ENCODE assay signal across 21 mouse cellular contexts in the genomic region with DNA sequence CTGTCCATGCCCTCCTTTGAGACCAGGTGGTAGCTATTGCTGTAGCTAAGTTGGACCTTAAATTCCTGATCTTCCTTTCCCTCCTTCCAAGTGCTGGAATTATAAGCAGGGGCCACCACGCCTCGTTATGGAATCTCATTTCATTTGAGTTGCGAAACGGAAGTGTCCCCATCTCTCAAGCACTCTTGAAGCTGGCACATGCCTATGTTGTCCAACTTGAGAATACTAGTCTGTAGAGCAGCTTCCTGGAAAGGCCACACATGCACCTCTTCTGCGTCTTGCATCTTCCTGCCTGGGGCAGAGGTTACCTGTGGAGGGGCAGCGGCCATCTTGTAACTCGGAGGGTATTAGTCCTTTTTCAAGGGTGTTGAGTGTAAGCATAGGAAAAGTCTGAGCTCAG. TPM values are rescaled to one million over a fixed set of nuclear protein-coding genes. Genes with fewer than 3 reads are reported as not detected.
"Had no signal": no experiment of that assay in that cellular context is flagged by ENCODE, and none has a peak within 500 bp of the region (broad histone marks: within the 10 kb centered on the region; RNA-seq: fewer than 3 reads in every experiment).

No protein-coding gene starts in this region.

- H3K36me3 ChIP-seq: intestine, embryonic 15.5 days; limb, embryonic 10.5 days; limb, embryonic 13.5 days; liver, embryonic 12.5 days; liver, embryonic 15.5 days; stomach, embryonic 15.5 days had no signal

- DNase-seq: kidney, adult 18-20 months; kidney, adult 9 months; kidney, postnatal 14 days; kidney, postnatal 4 days; layer of hippocampus, adult 9-11 months; liver; midbrain, embryonic 14.5 days; right cerebral cortex, postnatal 14 days; right cerebral cortex, postnatal 4 days; thymus, postnatal 25 days had no signal

- H3K27me3 ChIP-seq: intestine, embryonic 15.5 days; limb, embryonic 13.5 days; stomach, embryonic 15.5 days had no signal

- ATAC-seq: intestine, embryonic 15.5 days; liver, embryonic 12.5 days had no signal

- H3K4me3 ChIP-seq: intestine, embryonic 15.5 days; layer of hippocampus, adult 2 months; limb, embryonic 10.5 days; limb, embryonic 13.5 days; liver, embryonic 12.5 days; liver, embryonic 15.5 days; stomach, embryonic 15.5 days had no signal

- H3K9me3 ChIP-seq: intestine, embryonic 15.5 days; limb, embryonic 10.5 days; limb, embryonic 13.5 days; liver, embryonic 12.5 days; liver, embryonic 15.5 days; stomach, embryonic 15.5 days had no signal

- H3K4me2 ChIP-seq: intestine, embryonic 15.5 days; limb, embryonic 13.5 days; liver, embryonic 12.5 days; liver, embryonic 15.5 days; stomach, embryonic 15.5 days had no signal

- H3K27ac ChIP-seq: intestine, embryonic 15.5 days; layer of hippocampus, adult 2 months; limb, embryonic 10.5 days; limb, embryonic 13.5 days; liver, embryonic 12.5 days; liver, embryonic 15.5 days; macrophage; stomach, embryonic 15.5 days had no signal

- H3K4me1 ChIP-seq: intestine, embryonic 15.5 days; limb, embryonic 13.5 days; stomach, embryonic 15.5 days had no signal

- H3K9ac ChIP-seq: intestine, embryonic 15.5 days; limb, embryonic 13.5 days; liver, embryonic 12.5 days; liver, embryonic 15.5 days; stomach, embryonic 15.5 days had no signal

RNA-seq across cellular contexts. Expression of gene Gcm1, which starts 42.3 kb away (rescaled TPM):
- polyA plus RNA-seq: intestine, embryonic 15.5 days; limb, embryonic 10.5 days; limb, embryonic 13.5 days; liver, embryonic 12.5 days; liver, embryonic 15.5 days; macrophage; midbrain, embryonic 14.5 days; midbrain, postnatal 0 days; neural tube, embryonic 11.5 days; neural tube, embryonic 14.5 days; stomach, embryonic 15.5 days had no signal
